Mouse (Mus musculus) midbrain, embryonic 15.5 days (tissue): ENCODE results near the gene Mtmr12. TPM values are rescaled to one million over a fixed set of nuclear protein-coding genes. Genes with fewer than 3 reads are reported as not detected.
A peak's percentile ranks its signal among the peaks of the same experiment; 100 is the strongest.
"Not testable (repeated sequence)": the region's sequence is repeated elsewhere in the genome, so short reads cannot be mapped to it uniquely, and the experiment has no call there.

ENCODE experiments used
- ATAC-seq: fragments of 200-750 bp; cut with Nextera tagmentation; replicated peaks from 2 replicates; pipeline ENCODE4 v1.8.0; 2017; ENCODE audit warnings: moderate TSS enrichment
- H3K27ac ChIP-seq: fragments of 300-500 bp; sonication (generic); 2 replicates; pipeline ENCODE4 v1.5.1; 2015; ENCODE audit warnings: mild to moderate bottlenecking, inconsistent platforms
- H3K27me3 ChIP-seq: fragments of 300-500 bp; sonication (generic); replicated peaks from 2 replicates; pipeline ENCODE4 v1.6.1; 2015; ENCODE audit warnings: inconsistent platforms
- H3K36me3 ChIP-seq: fragments of 300-500 bp; sonication (generic); replicated peaks from 2 replicates; pipeline ENCODE4 v1.6.1; 2015; ENCODE audit warnings: inconsistent platforms
- H3K4me1 ChIP-seq: fragments of 300-500 bp; sonication (generic); 2 replicates; pipeline ENCODE4 v1.6.1; 2015; ENCODE audit warnings: inconsistent platforms
- H3K4me2 ChIP-seq: fragments of 300-500 bp; sonication (generic); 2 replicates; pipeline ENCODE4 v1.6.1; 2015; ENCODE audit warnings: inconsistent platforms, mild to moderate bottlenecking, moderate library complexity
- H3K4me3 ChIP-seq: fragments of 300-500 bp; sonication (generic); 2 replicates; pipeline ENCODE4 v1.5.1; 2015; ENCODE audit warnings: mild to moderate bottlenecking, inconsistent platforms
- H3K9ac ChIP-seq: fragments of 300-500 bp; sonication (generic); 2 replicates; pipeline ENCODE4 v1.6.1; 2015; ENCODE audit warnings: mild to moderate bottlenecking, inconsistent platforms
- H3K9me3 ChIP-seq: fragments of 300-500 bp; sonication (generic); 2 replicates; pipeline ENCODE4 v1.6.1; 2016; ENCODE audit warnings: inconsistent platforms
- WGBS: fragments of 180-500 bp; shearing (Covaris S2); methylation state at CpG from one replicate; pipeline ENCODE4 v1.1.7; 2015; ENCODE audit warnings: mixed read lengths; 5-methylcytosine and 5-hydroxymethylcytosine counted together
- polyA plus RNA-seq: library from polyadenylated mRNA; unstranded; fragments of >200 nt; fragmentation: Nextera tagmentation; extraction: Ambion mirVana; gene quantifications from 2 replicates; pipeline ENCODE4 v1.2.1, GENCODE M21; 2015

The Mtmr12 gene
- polyA plus RNA-seq, 1 experiment from 2014 or later = 9.6 TPM

- no peak overlapping the region for H3K4me3 ChIP-seq
These were observed 12.0 kb downstream of the Mtmr12 start for GRCm38 (mm10) chr15:12216798-12217197.

GRCm38 (mm10) chr15:12217332-12217731 lies 12.5 kb downstream of the Mtmr12 start:
- H3K4me2 ChIP-seq, H3K9me3 ChIP-seq, H3K4me3 ChIP-seq, H3K9ac ChIP-seq, ATAC-seq, H3K27ac ChIP-seq, H3K27me3 ChIP-seq, H3K36me3 ChIP-seq: not testable (repeated sequence)
- peaks cover 15% of the 10 kb centered on the region for H3K4me1 ChIP-seq
- WGBS = 92% methylated on average over 3 of the region's 3 CpGs

More at GRCm38 (mm10) chr15:12216798-12217197, 12.0 kb downstream of the Mtmr12 start:
- no peak for ATAC-seq
- Histone ChIP-seq H3K4me1 (peaks cover 10% of the 10 kb centered on the region), H3K9me3 (no peaks in the 10 kb centered on the region), H3K27ac (no peak overlapping the region), H3K36me3 (no peaks in the 10 kb centered on the region), H3K4me2 (no peak overlapping the region), H3K9ac (no peak overlapping the region), H3K27me3 (no peaks in the 10 kb centered on the region)
- WGBS = 74% methylated on average over 13 of the region's 13 CpGs

DNA sequence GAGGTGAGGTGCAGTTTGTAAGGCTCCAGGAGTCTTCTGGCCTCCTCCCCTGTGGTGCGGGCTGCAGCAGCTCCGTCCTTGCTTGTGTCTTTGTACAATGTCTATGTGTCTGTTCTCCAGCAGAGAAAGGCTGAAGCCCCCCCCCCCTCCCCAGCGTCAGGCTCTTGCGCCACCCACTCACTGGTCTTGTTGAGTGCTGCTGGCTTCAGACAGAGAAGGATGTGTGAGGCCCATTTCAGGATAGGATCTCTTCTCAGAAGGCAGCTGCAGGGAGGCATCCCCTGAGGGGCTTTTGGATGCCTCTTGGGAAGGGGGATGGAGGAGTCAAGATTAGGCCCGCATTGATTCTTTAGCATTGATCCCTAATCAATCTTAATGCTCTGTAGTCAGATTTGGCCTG lies 13.0 kb downstream of the Mtmr12 start:
- Histone ChIP-seq H3K27ac (no peak overlapping the region), H3K9ac (no peak overlapping the region), H3K4me1 (peaks cover 21% of the 10 kb centered on the region), H3K4me3 (no peak overlapping the region), H3K4me2 (no peak overlapping the region), H3K9me3 (no peaks in the 10 kb centered on the region), H3K36me3 (no peaks in the 10 kb centered on the region), H3K27me3 (no peaks in the 10 kb centered on the region)
- no peak for ATAC-seq
- 44% methylated on average over 5 of the region's 5 CpGs for WGBS

GRCm38 (mm10) chr15:12218583-12219382 lies 14.0 kb downstream of the Mtmr12 start:
- no peak for ATAC-seq
- Histone ChIP-seq H3K4me1 (peaks cover 27% of the 10 kb centered on the region), H3K9ac (no peak overlapping the region), H3K4me2 (no peak overlapping the region), H3K36me3 (no peaks in the 10 kb centered on the region), H3K27ac (no peak overlapping the region), H3K9me3 (no peaks in the 10 kb centered on the region), H3K4me3 (no peak overlapping the region), H3K27me3 (no peaks in the 10 kb centered on the region)
- 95% methylated on average over 11 of the region's 11 CpGs for WGBS

- Histone ChIP-seq H3K9me3 (no peaks in the 10 kb centered on the region), H3K4me3 (no peak overlapping the region), H3K36me3 (no peaks in the 10 kb centered on the region), H3K27ac (no peak overlapping the region), H3K27me3 (no peaks in the 10 kb centered on the region), H3K4me2 (no peak overlapping the region), H3K4me1 (peaks cover 27% of the 10 kb centered on the region), H3K9ac (no peak overlapping the region)
- no peak for ATAC-seq
- WGBS = 88% methylated on average over 13 of the region's 13 CpGs
These were observed 16.3 kb downstream of the Mtmr12 start for GRCm38 (mm10) chr15:12221131-12221530.

DNA sequence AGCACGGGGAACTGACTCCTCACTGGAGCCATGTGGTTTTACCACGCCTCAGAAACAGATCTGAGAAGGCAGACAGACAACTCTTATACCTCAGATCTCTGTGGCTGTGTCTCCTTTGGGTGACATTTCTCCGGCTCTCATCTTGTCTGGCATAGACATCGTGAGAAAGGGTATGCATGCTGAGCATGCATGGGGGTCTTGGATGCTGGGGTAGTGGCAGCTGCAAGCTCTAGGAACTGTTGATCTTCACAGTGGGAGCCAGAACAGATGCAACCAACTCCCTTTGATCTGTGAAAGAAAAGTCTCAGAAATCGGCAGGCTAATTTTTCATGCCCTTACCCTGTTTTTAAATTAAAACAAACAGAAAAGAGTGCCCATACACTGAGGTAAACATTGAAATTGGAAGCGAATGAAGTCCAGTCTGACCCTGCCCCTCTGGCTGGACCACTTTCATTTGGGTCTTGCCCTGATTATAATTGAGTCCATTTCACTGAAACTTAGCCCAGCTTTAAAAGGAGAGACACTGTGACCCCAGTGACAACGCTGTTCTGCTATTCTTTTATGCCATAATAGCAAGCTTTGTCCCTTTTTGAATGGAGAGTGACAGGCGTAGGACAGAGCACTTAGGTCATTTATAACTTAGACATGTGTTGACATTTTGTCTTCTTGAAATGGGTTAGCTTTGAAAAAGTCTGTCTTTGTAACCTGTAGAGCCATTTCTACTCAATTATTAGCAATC lies 17.9 kb downstream of the Mtmr12 start:
- H3K4me2 ChIP-seq = no peak overlapping the region
- no peak overlapping the region for H3K4me3 ChIP-seq
- H3K36me3 ChIP-seq = no peaks in the 10 kb centered on the region
- peaks cover 25% of the 10 kb centered on the region for H3K4me1 ChIP-seq
- WGBS = 11% methylated on average over 8 of the region's 8 CpGs
- H3K27ac ChIP-seq = no peak overlapping the region
- peak; percentile 54; the same call in 1 of the 2 replicates for ATAC-seq
- no peaks in the 10 kb centered on the region for H3K9me3 ChIP-seq
- no peak overlapping the region for H3K9ac ChIP-seq
- H3K27me3 ChIP-seq = no peaks in the 10 kb centered on the region

- 66% methylated on average over 6 of the region's 6 CpGs for WGBS
- no peak overlapping the region for H3K4me2 ChIP-seq
- no peak overlapping the region for H3K9ac ChIP-seq
- no peak overlapping the region for H3K4me3 ChIP-seq
- H3K27me3 ChIP-seq = no peaks in the 10 kb centered on the region
- H3K36me3 ChIP-seq = no peaks in the 10 kb centered on the region
- H3K27ac ChIP-seq = no peak overlapping the region
- H3K4me1 ChIP-seq = peaks cover 28% of the 10 kb centered on the region
- no peak for ATAC-seq
- no peaks in the 10 kb centered on the region for H3K9me3 ChIP-seq
These were observed 18.6 kb downstream of the Mtmr12 start for GRCm38 (mm10) chr15:12223393-12223792.

DNA sequence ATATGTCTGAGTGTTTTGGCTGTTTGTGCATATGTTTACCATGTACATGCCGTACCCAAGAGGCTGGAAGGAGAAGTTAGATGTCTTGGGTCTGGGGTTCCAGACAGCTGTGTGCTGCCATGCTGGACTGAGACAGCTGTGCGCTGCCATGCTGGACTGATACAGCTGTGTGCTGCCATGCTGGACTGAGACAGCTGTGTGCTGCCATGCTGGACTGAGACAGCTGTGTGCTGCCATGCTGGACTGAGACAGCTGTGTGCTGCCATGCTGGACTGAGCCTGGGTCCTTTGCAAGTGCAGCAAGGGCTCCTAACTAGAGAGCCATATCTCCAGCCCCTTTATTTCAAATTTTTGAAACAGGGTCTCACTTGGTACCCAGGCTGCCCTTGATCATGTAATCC lies 19.4 kb downstream of the Mtmr12 start:
- Histone ChIP-seq H3K9me3 (no peaks in the 10 kb centered on the region), H3K4me1 (peaks cover 28% of the 10 kb centered on the region), H3K4me2 (no peak overlapping the region), H3K36me3 (no peaks in the 10 kb centered on the region), H3K27ac (no peak overlapping the region), H3K4me3 (no peak overlapping the region), H3K9ac (no peak overlapping the region), H3K27me3 (no peaks in the 10 kb centered on the region)
- no peak for ATAC-seq
- WGBS = 98% methylated on average over 2 of the region's 2 CpGs

DNA sequence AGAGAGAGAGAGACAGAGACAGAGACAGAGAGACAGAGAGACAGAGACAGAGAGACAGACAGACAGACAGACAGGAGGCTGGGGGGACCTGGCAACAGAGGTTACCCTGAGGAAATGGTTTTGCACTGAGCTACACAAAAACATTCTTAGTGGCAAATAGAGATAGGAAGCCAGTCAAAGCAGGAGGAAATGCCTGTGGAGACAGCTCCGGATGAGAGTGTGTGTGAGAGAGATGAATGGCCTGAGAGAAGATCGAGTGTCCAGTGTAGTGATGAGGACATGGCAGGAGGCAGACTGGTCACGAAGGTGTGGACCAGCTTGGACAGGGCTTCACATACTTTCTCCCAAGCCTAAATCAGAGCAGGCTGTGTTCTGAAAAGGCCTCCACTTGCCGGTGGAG lies 20.2 kb downstream of the Mtmr12 start:
- H3K4me2 ChIP-seq = no peak overlapping the region
- WGBS = 75% methylated on average over 4 of the region's 4 CpGs
- no peak overlapping the region for H3K4me3 ChIP-seq
- ATAC-seq = no peak
- no peaks in the 10 kb centered on the region for H3K36me3 ChIP-seq
- no peak overlapping the region for H3K27ac ChIP-seq
- H3K9me3 ChIP-seq = no peaks in the 10 kb centered on the region
- H3K27me3 ChIP-seq = no peaks in the 10 kb centered on the region
- H3K9ac ChIP-seq = no peak overlapping the region
- H3K4me1 ChIP-seq = peaks cover 31% of the 10 kb centered on the region

- WGBS = 96% methylated on average over 15 of the region's 15 CpGs
- Histone ChIP-seq H3K36me3 (no peaks in the 10 kb centered on the region), H3K4me2 (no peak overlapping the region), H3K27ac (no peak overlapping the region), H3K9ac (no peak overlapping the region), H3K4me1 (peaks cover 28% of the 10 kb centered on the region), H3K4me3 (no peak overlapping the region), H3K9me3 (no peaks in the 10 kb centered on the region), H3K27me3 (no peaks in the 10 kb centered on the region)
- no peak for ATAC-seq
These were observed 22.1 kb downstream of the Mtmr12 start for GRCm38 (mm10) chr15:12226908-12227307.

DNA sequence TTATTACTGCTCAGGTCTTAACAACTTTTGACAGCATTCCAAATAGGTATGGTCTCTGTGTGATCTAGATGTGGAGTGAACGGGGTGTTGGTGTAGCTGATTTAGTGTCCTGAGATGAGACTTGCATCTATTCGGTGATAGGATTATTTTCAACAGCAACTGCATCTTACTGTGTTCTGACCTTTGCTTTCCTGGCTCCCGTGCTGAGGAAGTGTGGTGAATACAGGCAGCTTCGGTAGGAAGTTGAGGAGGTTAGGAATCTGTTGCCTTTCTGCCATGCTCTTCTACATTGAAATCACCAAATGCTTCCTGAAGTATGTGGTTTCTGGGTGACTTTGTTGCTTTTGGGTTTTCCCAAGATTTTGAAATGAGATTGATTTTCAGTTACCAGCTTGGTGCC lies 22.5 kb downstream of the Mtmr12 start:
- Histone ChIP-seq H3K9me3 (no peaks in the 10 kb centered on the region), H3K36me3 (no peaks in the 10 kb centered on the region), H3K27me3 (no peaks in the 10 kb centered on the region), H3K4me1 (peaks cover 24% of the 10 kb centered on the region), H3K4me2 (no peak overlapping the region), H3K4me3 (no peak overlapping the region), H3K9ac (no peak overlapping the region), H3K27ac (no peak overlapping the region)
- no peak for ATAC-seq
- WGBS = 85% methylated on average over 4 of the region's 4 CpGs

GRCm38 (mm10) chr15:12229603-12230242 lies 24.9 kb downstream of the Mtmr12 start:
- 72% methylated on average over 10 of the region's 10 CpGs for WGBS
- no peaks in the 10 kb centered on the region for H3K36me3 ChIP-seq
- peak overlapping the region; percentile 45; the same call in 1 of the 2 replicates for H3K27ac ChIP-seq
- H3K4me3 ChIP-seq = no peak overlapping the region
- no peaks in the 10 kb centered on the region for H3K9me3 ChIP-seq
- H3K27me3 ChIP-seq = no peaks in the 10 kb centered on the region
- H3K9ac ChIP-seq = no peak overlapping the region
- peaks cover 13% of the 10 kb centered on the region for H3K4me1 ChIP-seq
- ATAC-seq = peak; percentile 41
- no peak overlapping the region for H3K4me2 ChIP-seq
